Mouse (Mus musculus): ENCODE results near the gene Asl.

DNA sequence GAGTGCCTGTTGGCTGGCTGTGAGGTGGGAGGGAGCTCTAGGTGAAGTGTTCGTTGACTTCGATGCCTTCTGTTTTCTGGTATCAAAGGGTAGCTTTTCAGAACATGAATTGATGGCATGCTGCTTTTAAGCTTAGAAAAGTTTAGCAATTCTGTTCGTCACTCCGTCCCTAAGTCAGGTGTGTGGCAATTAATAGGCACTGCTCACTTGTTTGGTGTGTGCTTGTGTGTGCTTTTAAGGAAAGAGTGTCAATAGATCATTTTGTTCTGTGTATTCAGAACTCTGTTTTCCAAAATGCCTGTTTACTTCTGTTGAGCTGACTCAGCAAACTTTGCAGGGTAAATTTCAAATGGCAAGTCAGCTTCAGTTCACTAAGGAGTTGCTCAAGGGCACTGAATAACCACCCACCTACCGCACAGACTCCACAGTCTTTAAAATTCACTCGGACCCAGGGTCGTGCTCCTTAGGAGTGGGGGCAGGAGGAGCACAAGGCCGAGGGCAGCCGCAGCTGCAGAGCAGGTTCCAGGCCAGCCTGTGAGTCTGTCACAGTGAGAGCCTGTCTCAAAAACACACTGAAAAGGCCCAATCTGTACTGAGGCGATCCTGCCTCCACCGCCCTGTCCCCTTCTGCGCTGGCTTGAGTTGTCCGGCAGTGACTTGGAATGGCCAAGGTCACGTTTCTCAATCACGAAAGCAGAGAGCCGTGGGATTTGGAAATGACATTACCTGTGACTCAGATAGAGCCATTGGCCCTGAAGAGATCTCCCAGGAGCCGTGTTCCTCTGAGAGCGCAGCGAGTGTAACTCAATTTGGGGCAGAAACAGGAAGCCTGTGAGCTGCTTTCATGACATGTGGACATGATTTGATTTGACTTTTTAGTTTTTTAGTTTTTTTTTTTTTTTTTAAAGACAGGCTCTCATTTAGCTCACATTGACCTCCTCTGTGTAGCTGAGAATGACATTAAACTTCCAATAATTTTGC lies 2.7 kb upstream of the Asl start:
- TF ChIP-seq CTCF (IDR thresholded peaks at IDR 0.05; ENCODE audit: low read depth) (no peak), EP300 (IDR thresholded peaks at IDR 0.05; ENCODE audit: low read depth) (no peak)
